Mouse (Mus musculus) adrenal gland, postnatal 14 days (tissue): ENCODE results near the gene Fga. TPM values are rescaled to one million over a fixed set of nuclear protein-coding genes. Genes with fewer than 3 reads are reported as not detected.

Experiments
- DNase-seq: peaks from one replicate; pipeline ENCODE4 v3.0.0; 2021; ENCODE audit warnings: mixed read lengths
- long read RNA-seq, 2 experiments: library from polyadenylated mRNA; stranded (forward); transcript quantifications; one replicate each; pipeline ENCODE4 v2.0.0; 2021
- total RNA-seq: library from RNA; stranded (reverse); gene quantifications from 2 replicates; pipeline ENCODE4 v1.2.3, GENCODE M21; 2021

The Fga gene
- total RNA-seq: 24.5 and 518 TPM in 2 replicates
- long read RNA-seq, experiment 1, transcript Fga-201 (5 exons, 2,083 nt): major isoform, 7 of 8 reads
- long read RNA-seq, experiment 1, partial matches to known transcripts: 0 of 8 reads
- long read RNA-seq, experiment 1, other reads (novel, unspliced or antisense): 1 of 8 reads
- long read RNA-seq, experiment 2, transcript Fga-201 (5 exons, 2,083 nt): major isoform, 309 of 384 reads
- long read RNA-seq, experiment 2, transcript Fga-202 (6 exons, 2,587 nt): minor isoform, 20 of 384 reads
- long read RNA-seq, experiment 2, partial matches to known transcripts: 45 of 384 reads
- long read RNA-seq, experiment 2, other reads (novel, unspliced or antisense): 10 of 384 reads

DNA sequence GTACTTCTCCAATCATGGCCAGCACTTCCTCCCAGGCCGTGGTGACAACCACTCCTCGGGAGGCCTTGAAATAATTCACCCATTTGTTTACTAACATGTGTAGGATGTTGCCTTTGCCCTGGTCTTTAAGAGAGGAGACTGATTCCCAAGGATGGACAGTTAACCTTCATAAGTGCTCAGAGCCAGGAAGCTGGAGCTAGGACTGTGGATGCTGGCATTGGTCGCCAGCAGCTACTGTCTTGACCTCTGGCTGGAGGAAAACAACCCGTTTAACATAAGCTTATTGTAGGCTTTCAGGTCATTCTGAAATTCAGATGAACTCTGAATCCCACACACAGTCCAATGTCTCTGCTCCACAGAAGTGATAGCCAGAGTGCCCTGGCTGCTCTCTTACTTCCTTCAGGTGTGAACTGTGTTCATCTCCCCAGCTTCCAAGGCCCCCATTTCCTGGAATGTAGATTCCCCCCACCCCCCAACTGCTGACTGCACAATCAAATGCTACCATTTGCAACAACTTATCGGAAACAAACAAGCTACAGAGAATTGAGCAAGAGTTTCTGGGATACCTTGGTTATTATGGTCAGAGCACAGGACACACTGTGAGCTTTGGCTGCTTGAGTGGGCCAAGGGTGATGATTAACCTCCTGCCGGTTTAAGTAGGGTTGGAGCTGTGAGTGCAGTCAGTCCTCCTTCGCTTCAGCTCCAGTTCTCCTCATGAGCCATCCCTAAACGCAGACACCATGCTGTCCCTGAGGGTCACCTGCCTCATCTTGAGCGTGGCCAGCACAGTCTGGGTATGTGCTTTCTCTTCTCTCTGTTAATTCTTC, at the start of gene Fga:
Gene Fga, plus strand, starts transcription at position 602 of the 827 bp plus-strand sequence.
- DNase-seq: no peak

DNA sequence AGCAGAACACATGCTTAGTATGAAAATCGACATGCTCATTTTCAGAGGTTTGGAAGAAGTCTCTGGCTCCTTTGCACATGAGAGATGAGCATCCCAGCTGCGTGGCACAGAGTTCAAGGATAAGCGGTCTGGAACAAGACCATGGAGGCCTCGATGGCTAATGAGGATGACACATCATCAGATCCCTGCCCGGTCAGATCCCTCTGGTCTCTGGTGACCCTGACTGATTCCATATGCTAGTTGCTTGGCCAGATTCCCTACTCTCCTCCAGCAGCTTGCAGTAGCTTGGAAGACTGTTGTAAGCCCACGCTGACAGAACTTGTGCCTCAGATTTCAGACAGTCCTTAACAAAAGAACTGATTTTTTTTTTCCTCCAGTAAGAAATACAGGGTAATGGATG, 45.1 kb upstream of the Fga start:
- DNase-seq: peak; percentile 49

DNA sequence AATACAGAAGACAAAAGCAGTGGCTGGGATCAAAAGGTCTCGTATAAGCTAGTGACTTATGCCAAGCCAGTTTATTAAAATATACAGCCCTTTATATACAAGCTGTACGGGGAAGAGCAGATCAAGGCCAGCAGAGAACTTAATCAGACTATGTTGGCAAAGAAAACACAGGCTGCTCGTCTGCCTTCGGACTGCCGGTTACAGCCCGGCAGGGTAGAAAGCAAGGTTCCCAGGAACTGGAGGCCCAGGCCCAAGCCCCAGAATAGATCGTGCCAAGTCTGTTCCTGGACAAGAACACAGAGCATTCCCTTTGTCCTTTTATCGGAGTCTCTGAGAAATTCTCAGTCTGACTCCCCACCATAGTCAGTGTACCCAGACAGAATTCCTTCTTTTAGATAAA, 44.0 kb upstream of the Fga start:
- no peak for DNase-seq

DNA sequence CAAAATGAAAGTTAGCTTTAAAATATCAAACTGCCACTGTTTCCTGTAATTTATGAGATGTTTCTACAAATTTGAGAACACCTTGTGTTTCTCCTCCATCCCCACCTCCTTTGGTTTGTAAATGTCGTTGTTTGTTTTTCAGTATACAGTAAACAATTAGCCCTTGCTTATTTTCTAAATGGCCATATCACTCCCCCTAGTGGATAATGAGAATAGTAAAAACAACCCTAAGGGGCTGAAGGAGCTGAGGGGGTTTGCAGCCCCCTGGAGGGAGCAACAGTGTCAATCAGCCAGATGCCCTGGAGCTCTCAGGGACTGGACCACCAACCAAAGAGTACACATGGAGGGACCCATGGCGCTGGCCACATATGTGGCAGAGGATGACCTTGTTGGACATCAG, 41.0 kb upstream of the Fga start:
- DNase-seq: no peak

DNA sequence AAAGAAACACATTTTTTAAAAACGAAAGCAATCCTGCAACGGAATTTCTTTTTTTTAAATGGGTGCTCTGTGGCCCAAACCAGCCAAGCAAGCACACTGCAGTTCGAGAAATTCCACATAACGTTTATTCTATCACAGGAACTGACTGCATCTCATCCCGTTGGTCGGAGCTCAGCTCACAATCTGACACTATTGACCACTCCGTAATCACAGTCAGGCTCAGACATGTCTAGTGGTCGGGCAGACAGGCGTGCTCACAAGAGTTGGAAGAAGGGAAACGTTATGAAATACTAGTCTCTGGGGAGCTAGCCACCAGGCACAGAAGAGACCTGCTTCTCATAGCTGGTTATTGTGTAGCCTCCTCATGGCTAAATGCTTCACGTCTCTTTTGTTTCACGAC, 33.9 kb upstream of the Fga start:
- no peak for DNase-seq

DNA sequence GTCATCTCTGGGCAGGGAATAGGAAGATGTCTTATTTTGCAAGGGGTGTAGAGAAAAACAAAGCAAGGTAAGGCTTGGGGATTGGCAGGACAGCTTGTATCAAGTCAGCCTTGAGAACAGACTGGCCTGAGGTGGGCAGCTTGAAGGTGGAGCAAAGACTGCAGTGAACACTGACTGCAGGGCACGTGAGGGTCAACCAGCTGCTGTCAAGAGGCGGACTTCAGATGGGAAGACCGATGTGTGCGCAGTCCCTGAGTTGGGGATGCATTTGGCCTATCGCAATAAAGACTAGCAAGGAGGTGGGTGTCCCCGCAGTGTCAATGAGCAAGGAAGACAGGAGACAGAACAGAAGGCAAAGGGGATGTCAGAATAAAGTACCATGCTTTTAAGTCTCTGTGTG, 32.9 kb upstream of the Fga start:
- no peak for DNase-seq

DNA sequence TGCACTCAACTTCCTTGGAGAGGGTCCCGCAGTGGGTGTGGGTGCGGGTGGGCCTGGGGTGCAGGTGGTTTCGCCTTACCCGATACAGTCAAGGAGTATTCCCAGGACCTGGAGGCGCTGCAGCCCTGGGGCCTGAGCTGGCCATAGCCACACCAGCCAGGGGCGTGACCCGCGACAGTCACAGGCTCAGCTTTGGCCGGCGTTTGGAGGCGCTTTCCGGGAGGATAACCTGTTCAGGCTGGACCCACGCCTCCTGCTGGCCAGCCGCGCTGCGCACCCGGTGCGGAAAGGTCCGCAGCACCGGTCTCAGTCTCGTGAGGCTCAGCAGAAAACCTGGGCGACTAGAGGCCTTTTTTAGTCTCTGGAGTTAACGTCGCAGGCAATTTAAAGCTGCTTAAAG, 30.5 kb upstream of the Fga start:
- peak; percentile 87 for DNase-seq

DNA sequence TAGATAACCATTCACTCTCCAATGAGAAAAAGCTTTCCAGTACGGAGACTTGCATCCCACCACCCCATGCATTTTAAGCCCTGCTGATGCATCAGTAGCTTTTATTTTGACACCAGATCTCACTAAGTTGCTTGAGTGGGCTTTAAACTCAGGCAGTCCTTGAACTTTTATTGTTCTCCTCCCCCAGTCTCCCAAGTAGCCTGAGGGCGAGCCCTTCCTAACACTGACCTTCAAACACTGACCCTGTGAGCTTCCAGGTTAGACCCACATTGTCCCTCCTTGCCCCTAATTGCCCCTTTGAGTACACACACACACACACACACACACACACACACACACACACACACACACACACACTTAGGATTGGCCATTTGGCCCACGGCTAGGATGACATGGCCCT, 29.2 kb upstream of the Fga start:
- no peak for DNase-seq

DNA sequence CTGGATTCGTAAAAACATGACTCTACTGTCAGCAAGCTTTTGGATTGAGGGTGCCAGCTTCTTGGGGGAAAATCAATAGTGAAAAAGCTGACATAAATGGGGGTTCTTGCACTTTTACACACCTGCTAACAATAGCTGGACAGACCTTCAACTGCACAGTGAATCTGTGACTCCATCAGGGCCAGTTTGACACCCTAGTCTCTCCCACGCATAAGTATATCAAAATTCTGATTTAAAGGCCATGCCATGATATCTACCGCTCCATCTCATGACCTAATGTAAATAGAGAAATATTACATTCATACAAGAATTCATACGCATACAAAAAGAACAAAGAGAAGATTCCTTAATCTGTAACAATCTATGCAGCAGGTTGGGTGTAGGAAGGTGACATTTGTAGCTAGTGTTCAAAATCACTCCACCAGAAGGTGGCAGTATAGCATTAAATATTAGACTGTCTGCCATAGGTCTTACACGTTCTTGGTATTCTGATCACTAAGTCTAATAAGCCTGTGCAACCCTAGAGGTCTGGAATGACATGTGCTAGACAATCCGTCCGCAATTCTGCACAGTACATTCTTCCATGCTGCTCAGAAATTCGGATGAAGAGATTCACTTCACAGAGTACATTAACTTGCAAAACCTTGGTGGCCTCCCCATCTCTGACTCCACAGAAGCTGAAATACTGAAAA, 27.0 kb upstream of the Fga start:
- peak; percentile 36 for DNase-seq

DNA sequence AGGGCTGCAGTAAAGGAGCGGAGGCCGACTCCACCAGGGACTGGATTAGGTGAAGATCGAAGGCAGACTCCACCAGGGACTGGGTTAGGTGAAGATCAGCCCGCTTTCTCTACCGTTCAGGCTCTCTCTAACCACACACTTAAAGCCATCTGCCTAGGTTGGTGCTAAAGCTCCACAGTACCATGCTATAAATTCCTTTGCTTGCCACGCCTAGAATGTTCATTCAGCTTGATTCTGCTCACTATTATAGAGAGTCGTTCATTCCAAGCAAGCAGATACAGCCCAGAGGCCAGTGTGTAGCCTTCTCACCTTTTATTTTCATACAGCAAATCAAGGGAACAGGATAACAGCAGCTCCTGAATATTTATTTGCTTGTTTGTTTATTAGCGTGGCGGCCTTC, 25.9 kb upstream of the Fga start:
- DNase-seq: no peak

DNA sequence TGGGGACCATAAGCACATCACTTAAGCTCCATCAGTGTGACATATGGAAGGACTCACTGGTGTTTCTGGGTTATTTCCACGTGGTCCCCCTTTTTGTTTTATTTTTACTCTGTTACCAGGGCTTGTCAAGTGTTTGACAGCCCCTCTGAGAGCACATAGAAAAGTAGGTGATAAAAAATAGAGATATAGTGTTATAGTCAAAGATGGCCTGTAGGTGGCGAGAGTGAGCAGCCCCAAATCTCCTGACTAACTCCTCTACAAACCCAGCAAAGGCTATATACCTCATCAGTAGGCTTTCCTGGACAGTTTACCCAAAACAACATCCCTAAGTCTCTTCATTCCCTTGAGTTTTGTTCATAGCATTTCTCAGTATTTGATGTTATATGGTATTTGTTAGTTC, 23.7 kb upstream of the Fga start:
- peak; percentile 28 for DNase-seq

DNA sequence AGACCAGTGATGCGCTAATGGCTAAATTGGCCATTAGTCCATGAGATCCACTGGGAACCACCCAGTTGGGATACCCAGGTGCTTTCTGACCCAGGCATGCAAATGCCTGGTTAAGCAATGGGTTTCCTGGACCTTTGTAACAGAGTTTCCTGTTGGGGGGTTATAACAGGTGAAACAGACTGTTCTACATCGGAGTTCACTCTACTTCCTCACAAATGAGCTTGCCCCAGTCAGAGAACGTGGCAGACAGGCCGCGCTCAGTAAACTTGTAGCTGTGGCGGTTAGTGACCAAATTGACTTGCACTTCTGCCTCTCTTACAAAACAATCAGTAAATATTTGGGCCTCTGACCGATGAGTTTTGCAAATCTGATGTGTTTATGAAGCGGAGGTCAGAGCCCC, 22.8 kb upstream of the Fga start:
- DNase-seq: no peak

DNA sequence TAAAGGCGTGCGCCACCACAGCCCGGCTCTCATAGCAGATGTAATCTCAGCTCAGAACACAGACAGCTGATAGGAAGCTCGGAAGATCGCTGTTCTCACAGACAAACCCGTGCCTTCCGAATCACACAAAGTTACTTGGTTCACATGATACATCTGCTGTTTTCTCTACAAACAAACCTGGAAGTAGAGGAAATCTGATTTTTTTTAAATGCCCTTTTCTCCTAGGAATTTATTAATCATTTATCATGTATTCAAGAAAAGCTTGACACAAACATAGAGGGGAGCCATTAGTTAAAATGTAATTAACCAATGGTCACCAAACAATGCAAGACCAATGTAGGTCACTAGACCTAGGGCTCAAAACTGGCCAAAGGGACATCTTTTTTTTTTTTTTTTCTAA, 21.1 kb upstream of the Fga start:
- DNase-seq: no peak

DNA sequence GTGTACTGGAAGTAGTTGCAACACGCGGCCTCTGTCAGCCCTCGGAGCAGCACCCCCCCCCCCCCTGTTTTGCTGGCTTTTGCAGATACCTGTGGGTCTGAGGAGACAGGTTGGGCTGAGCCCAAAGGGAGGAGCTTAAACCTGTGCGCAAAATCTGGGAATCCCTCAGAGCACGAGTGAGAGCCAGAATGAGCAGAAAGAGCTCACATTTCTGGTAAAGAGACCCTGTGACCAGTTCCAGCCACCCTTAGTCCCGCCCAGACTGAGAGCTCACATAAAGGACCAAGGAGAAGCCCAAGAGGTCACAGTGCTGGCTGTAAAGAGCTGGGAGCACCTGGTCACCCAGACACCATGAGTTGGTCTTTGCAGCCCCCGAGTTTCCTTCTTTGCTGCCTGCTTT, 18.3 kb upstream of the Fga start, which contains the start of gene Fgg:
Gene Fgg, plus strand, starts transcription at position 168 of the 400 bp plus-strand sequence.
- no peak for DNase-seq

DNA sequence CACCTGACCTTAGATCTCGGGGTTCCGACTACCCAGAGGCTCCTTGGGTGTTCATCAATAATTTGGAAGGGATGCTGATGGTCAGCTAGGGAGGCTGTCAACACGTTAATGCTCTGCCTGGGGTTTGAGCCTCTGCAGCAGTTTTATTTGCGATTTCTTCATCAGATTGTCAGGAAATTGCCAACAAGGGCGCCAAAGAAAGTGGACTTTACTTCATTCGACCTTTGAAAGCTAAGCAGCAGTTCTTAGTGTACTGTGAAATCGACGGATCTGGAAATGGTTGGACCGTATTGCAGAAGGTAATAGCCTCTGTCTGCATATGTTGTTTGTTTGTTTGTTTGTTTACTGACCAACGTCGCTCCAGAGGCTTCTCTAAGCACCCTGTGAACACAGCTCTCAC, 15.6 kb upstream of the Fga start:
- DNase-seq: no peak

DNA sequence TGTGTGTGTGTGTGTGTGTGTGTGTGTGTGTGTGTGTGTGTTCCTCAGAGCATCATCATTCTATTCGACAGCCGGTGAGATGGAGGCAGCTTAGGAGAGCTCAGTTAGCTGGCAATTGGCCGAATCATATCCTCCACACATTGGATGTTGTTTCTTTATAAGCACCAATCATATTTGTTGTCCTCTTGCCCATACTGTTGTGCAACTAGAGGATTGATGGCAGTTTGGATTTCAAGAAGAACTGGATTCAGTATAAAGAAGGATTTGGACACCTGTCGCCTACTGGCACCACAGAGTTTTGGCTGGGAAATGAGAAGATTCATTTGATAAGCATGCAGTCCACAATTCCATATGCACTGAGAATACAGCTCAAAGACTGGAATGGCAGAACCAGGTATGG, 14.7 kb upstream of the Fga start:
- DNase-seq: no peak

DNA sequence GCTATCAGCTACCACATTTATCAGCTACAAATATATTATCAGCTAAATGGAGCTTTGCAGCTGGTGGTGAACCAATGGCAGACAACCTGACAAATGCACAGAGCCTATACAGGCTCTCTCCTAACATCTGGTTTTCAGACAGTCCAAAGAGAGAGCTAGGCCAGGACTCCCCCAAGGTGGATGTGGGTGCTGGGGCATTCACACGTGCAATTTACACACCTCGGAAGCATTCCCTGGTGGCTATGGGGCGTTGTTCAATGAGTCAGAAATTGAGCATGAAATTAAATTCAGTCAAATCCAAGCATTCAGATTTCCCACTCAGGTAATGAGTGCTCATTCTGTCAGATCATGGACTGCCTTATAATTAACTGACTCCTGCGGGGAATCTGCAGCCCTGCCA, 14.3 kb upstream of the Fga start:
- DNase-seq: no peak

DNA sequence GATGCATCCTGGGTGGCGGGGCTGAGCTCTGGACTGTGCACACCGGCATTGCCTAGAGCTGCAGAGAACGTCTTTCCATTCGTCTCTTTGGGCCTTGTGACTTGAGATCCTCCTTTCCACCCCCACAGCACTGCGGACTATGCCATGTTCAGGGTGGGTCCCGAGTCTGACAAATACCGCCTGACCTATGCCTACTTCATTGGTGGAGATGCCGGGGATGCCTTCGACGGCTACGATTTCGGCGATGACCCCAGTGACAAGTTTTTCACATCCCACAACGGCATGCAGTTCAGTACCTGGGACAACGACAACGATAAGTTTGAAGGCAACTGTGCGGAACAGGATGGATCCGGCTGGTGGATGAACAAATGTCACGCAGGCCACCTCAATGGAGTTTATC, 13.2 kb upstream of the Fga start:
- no peak for DNase-seq

DNA sequence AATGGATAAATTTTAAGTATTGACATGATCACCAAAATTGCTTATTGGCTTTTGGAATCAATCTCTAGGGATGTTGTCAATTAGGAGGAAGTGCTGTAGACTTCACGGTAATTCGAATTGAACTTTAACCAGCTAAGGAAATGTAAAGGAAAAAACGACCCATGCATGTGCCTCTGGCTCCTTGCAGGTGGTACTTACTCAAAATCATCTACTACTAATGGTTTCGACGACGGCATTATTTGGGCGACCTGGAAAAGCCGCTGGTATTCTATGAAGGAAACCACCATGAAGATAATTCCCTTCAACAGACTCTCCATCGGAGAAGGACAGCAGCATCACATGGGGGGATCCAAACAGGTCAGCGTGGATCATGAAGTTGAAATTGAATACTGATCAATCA, 11.9 kb upstream of the Fga start:
- no peak for DNase-seq

DNA sequence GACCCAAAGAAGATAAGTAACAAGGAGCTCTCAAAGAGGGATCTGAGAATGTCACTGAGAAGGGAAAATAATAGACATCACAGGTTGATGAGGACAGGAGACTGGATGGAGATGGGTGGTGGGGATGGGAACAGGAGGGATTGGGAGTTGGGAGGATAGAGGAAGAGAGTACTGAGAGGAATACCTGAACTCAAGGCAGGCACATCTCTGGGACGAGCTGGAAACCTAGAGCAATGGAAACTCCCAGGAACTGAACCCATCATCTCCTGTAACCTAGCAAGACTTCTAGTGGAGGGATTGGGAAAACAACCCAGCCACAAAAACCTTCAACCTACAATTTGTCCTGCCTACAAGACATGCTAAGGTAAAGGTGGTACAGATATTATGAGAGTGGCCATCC, 9.6 kb upstream of the Fga start:
- DNase-seq: no peak

DNA sequence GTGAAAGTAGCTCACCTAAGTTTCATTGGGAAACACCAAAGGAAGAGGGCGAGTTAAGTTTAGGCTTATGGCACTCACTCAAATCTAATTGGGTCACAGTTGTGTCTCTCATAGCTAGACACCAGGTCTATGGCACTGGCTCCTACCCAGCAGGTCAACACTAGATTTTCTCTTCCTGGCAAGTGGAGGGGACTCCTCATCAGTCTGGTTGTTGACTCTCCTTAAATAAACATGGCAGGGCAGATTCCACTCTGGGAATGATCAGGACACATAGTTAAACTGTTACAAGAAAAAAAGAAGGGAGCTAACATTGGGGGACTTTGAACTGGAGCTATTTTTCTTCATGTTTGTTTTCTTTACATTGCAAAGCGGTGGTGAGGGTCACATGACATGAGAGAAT, 5.5 kb upstream of the Fga start:
- DNase-seq: no peak

DNA sequence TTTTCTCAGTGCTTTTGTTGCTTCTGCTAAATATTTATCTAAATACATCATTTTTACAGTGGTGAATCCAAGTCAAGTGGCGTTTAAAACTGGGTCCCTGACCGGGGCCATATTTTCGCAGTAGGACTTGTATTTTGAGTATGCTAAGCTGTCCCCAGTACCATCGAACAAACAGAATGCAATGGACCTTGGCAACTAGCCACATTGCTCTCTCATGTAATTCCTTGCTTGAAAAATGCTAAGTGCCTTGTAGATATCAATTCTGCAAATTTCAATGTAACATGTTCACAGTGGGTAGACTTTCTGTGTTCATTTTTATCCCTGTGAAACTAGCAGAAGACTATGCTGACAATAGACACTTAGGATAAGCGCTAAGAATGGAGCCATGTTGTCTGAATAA, 4.7 kb upstream of the Fga start:
- no peak for DNase-seq

DNA sequence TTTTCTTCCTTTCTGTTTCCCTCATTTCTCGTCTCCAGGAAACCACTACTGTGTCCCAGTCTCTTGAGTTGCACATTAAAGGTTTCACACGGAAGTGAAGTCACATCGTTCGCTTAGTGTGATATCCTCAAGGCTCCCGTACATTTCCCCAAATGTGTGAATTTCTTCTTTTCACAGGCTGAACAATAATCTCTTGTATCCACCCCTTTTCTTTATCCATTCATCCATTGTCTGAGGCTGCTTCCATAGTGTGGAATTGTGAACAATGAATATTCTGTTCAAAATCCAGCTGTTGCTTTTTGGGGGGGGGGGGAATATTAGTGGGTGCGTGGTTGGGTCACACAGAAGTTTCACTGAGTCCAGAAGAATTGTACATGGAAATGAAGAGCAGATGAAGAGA, 840 bp upstream of the Fga start:
- DNase-seq: no peak
